Mouse (Mus musculus) spleen, embryonic (tissue): ENCODE results near the gene Tecrl.

Experiments
- CTCF ChIA-PET: fragments of 350-600 bp; sonication (Branson Sonifier 250); formaldehyde crosslinking; loops from one replicate; lab custom pipeline; 2022; lab: Charles Lee

The Tecrl gene

GRCm38 (mm10) chr5:83354846-83355561 is at the start of gene Tecrl:
Tecrl (minus strand) TSS chr5:83355195.
- CTCF ChIA-PET, result no interaction called here

DNA sequence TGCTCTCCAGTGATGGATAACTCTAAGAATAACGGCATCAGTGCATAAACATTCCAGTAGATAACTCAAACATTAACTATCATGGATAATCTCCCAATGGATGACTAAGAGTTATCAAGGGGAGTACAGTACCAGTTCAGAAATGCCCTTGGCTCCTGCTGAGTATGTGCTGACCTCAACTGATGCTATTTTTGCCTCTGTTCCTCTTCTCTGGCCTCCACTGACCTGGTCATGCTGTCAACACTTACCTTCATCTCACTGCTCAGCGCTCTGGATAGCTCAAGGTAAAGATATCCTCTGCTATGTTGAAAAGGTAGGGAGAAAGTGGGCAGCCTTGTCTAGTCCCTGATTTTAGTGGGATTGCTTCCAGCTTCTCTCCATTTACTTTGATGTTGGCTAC is 30.0 kb upstream of the Tecrl start:
- CTCF ChIA-PET, result no interaction called here

DNA sequence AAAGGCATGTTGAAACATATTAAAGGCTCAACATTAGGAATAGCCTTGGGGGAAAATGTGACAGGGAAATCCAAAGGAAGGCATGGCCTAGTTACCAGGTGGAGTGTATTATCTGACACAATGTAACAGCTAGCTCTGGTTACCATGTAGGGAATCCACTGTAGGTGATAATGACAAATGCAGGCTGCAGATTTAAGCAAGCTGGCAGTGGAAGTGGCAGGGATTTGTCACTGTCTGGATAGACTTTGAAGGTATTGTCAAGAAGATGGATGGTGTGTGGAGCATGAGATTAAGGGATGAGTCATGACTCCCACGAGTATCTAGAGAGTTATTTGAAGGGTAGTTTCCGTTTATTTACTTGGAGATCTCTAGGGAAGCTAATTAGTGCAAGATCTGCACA is 3.4 kb downstream of the Tecrl start:
- CTCF ChIA-PET, result no interaction called here

GRCm38 (mm10) chr5:83339144-83339543 is 15.9 kb downstream of the Tecrl start:
- CTCF ChIA-PET, result no interaction called here

DNA sequence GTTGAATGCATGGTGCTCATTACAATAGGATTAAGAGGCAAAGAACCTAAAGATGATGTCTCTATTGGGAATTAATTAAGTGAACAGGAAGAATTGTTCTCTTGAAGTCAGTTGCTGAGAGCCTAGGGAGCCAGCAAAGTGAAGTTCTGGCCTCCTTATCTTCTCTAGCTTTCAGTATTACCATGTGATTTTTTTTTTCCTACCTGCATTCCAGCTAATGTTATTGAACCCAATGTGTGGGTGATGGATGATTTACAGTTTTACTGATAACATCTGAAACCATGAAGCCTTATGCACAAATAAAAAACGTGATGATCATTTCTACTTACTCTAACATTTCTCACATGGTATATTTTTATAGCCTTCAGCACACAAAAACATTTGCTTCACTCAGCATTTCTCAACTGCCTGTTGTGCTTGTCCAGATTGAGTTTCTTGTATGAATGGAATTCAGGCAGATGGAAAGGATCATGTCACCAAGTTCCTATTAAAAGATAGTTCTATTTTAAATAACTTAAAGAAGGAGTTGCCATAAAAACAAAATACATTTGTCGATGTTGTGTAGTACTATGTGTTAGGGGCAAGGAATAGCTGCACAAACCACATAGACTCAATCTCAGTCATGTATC is 87.7 kb downstream of the Tecrl start:
- CTCF ChIA-PET, result no interaction called here

DNA sequence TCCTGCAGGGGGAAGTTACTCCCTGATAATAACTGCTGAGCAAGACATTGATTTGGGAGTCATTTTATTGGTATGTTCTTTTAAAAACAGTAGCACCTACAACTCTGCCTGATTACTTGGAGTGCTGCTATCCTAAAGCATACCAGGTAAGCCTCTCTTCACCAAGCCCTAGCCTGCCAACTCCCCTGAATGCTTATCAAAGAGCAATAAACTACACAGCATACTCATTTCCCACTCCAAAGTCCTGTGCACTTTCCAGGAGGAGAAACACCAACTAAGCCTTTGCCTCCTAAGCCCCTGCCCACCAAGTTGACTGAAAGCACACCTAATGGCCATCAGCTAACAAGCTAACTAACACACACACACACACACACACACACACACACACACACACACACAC is 94.9 kb downstream of the Tecrl start:
- CTCF ChIA-PET, result interaction anchor here (0.7 kb wide), 1 partner anchor 1828 kb away, joined by 3 read pairs; no protein-coding TSS in a partner anchor

DNA sequence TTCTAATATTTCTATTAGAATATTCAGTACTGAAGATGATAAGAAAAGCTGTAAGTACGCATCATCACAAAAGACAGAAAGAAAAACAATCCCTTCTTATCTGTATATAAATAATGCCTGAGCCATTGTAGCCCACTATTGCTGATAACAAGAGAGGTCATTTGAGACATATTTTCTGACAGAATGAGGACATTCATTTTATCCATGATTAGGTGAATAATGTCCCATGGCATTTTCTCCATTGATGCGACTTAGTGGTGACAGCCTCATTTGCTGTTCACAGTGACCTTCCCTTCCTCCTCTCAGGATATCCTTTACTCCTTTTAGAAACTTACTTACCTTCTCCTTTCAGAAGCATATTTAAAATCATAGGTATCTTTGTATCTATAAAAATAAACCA is 100.9 kb downstream of the Tecrl start:
- CTCF ChIA-PET, result no interaction called here

DNA sequence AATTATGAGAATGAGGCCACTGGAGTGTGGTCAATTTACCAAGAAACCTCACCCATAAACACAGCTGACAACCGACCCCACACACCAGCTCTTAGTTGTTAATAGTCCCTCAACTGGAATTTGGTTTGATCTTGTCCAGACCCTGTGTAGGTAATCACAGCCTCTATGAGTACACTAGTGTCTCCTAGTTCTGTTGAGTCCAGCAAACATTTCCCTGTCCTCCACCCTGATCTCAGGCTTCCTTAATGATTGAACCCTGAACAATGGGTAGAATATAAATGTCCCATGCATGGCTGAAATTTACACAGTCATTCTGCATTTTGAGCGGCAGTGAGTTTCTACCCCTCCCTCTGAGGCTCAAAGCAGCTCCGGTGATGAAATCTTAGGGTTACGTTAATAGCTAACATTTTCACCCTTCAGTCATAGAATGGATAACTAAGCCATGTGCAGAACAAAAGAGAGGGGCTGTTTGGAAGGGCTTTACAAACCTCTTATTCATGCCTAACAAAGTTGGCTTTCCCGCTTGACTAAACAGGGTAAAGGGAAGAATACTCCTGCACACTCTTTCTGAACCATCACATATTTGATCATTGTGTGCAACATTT is 116.0 kb downstream of the Tecrl start:
- CTCF ChIA-PET, result no interaction called here
